Mouse (Mus musculus): Measurements from ENCODE around the gene Gk5. TPM values are rescaled to one million over a fixed set of nuclear protein-coding genes. Genes with fewer than 3 reads are reported as not detected.

The Gk5 gene
- total and polyA plus RNA-seq, 2 experiments from 2014 or later, result 2.1 to 3.7 TPM

DNA sequence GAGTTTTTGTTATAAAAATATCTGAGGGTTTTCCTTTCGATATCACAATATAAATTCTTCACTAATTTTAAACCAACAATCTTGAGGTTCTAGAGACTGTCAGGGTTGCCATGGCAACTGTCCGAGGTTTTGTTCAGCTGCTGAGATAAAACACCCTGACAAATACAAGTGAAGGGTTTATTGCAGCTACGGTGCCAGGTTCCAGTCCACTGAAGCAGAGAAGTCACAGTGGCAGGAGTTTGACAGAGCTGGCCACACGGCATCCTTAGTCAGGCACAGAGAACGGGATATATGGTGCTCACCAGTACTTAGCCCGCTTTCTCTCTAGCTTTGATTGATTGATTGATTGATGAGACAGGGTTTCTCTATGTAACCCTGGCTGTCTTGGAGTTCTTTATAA lies 23.3 kb downstream of the Gk5 start:
- 41% methylated on average over 6 of the region's 6 CpGs for WGBS
- TF ChIP-seq CTCF (IDR thresholded peaks at IDR 0.05; ENCODE audit: low read depth), result no peak
- ATAC-seq (no peak), DNase-seq (ENCODE audit: low spot score) (no peak)
- no peak overlapping the region for H3K9ac ChIP-seq (replicated peaks; ENCODE audit: low read length)
- no peaks in the 10 kb centered on the region for H3K9me3 ChIP-seq (ENCODE audit: low read length)
- H3K4me3 ChIP-seq (ENCODE audit: low read length), result no peak overlapping the region
- no peaks in the 10 kb centered on the region for H3K4me1 ChIP-seq (ENCODE audit: insufficient read depth, low read length)
- no peaks in the 10 kb centered on the region for H3K27me3 ChIP-seq (ENCODE audit: insufficient read depth, low read length)
- no peak overlapping the region for H3K27ac ChIP-seq
- peaks cover under 1% of the 10 kb centered on the region; the same call in 1 of the 2 replicates for H3K36me3 ChIP-seq (ENCODE audit: insufficient read depth, low read length)
- H3K4me2 ChIP-seq (ENCODE audit: low read depth, low read length), result no peak overlapping the region

DNA sequence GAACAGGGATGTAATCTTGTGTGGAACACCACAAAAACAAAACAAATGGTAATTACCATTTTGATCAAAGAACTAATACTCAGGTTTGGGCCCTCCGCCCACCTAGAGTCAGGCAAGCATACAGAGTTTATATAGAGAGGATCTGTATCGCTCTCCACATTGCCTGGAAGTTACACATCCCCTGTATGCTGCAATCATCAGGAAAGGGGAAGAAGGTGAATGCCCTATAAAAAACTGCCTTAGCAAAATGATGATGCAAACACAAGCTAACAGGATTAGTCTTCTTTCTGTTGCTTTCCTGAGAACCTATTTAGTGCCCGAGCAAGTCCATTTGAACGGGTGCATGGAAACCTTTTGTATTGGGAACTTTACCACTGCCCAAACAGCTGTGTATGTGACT lies 24.5 kb downstream of the Gk5 start:
- TF ChIP-seq CTCF (IDR thresholded peaks at IDR 0.05; ENCODE audit: low read depth), result no peak
- Histone ChIP-seq H3K36me3 (ENCODE audit: insufficient read depth, low read length) (peaks cover 3% of the 10 kb centered on the region; the same call in 1 of the 2 replicates), H3K4me1 (ENCODE audit: insufficient read depth, low read length) (no peaks in the 10 kb centered on the region), H3K27me3 (ENCODE audit: insufficient read depth, low read length) (no peaks in the 10 kb centered on the region), H3K27ac (no peak overlapping the region), H3K9ac (replicated peaks; ENCODE audit: low read length) (no peak overlapping the region), H3K4me3 (ENCODE audit: low read length) (no peak overlapping the region), H3K4me2 (ENCODE audit: low read depth, low read length) (no peak overlapping the region), H3K9me3 (ENCODE audit: low read length) (no peaks in the 10 kb centered on the region)
- ATAC-seq, result no peak
- DNase-seq (ENCODE audit: low spot score), result no peak
- 97% methylated on average over 4 of the region's 4 CpGs for WGBS

GRCm38 (mm10) chr9:96144883-96145282 lies 25.7 kb downstream of the Gk5 start:
- no peak overlapping the region for H3K4me3 ChIP-seq (ENCODE audit: low read length)
- no peak for TF ChIP-seq CTCF (IDR thresholded peaks at IDR 0.05; ENCODE audit: low read depth)
- no peak overlapping the region for H3K9ac ChIP-seq (replicated peaks; ENCODE audit: low read length)
- H3K4me2 ChIP-seq (ENCODE audit: low read depth, low read length), result no peak overlapping the region
- H3K27me3 ChIP-seq (ENCODE audit: insufficient read depth, low read length), result no peaks in the 10 kb centered on the region
- H3K36me3 ChIP-seq (ENCODE audit: insufficient read depth, low read length), result peaks cover 3% of the 10 kb centered on the region; the same call in 1 of the 2 replicates
- H3K9me3 ChIP-seq (ENCODE audit: low read length), result no peaks in the 10 kb centered on the region
- ATAC-seq, result no peak
- no peak for DNase-seq (ENCODE audit: low spot score)
- H3K27ac ChIP-seq, result no peak overlapping the region
- no peaks in the 10 kb centered on the region for H3K4me1 ChIP-seq (ENCODE audit: insufficient read depth, low read length)

GRCm38 (mm10) chr9:96152801-96153200 lies 33.6 kb downstream of the Gk5 start:
- no peak overlapping the region for H3K9ac ChIP-seq (replicated peaks; ENCODE audit: low read length)
- H3K27me3 ChIP-seq (ENCODE audit: insufficient read depth, low read length), result no peaks in the 10 kb centered on the region
- peaks cover 4% of the 10 kb centered on the region; the same call in 1 of the 2 replicates for H3K36me3 ChIP-seq (ENCODE audit: insufficient read depth, low read length)
- no peak for DNase-seq (ENCODE audit: low spot score)
- no peak for TF ChIP-seq CTCF (IDR thresholded peaks at IDR 0.05; ENCODE audit: low read depth)
- WGBS, result 90% methylated on average over 7 of the region's 7 CpGs
- no peak overlapping the region for H3K4me3 ChIP-seq (ENCODE audit: low read length)
- no peaks in the 10 kb centered on the region for H3K9me3 ChIP-seq (ENCODE audit: low read length)
- no peaks in the 10 kb centered on the region for H3K4me1 ChIP-seq (ENCODE audit: insufficient read depth, low read length)
- H3K27ac ChIP-seq, result no peak overlapping the region
- no peak overlapping the region for H3K4me2 ChIP-seq (ENCODE audit: low read depth, low read length)
- no peak for ATAC-seq

GRCm38 (mm10) chr9:96158431-96158830 lies 39.3 kb downstream of the Gk5 start:
- WGBS, result 54% methylated on average over 4 of the region's 4 CpGs
- Histone ChIP-seq H3K4me1 (ENCODE audit: insufficient read depth, low read length) (no peaks in the 10 kb centered on the region), H3K9me3 (ENCODE audit: low read length) (no peaks in the 10 kb centered on the region), H3K9ac (replicated peaks; ENCODE audit: low read length) (no peak overlapping the region), H3K4me2 (ENCODE audit: low read depth, low read length) (no peak overlapping the region), H3K27ac (no peak overlapping the region), H3K36me3 (ENCODE audit: insufficient read depth, low read length) (0 out of 2 replicates have a peak, but pooled peaks cover 4% of the 10 kb centered on the region), H3K4me3 (ENCODE audit: low read length) (no peak overlapping the region), H3K27me3 (ENCODE audit: insufficient read depth, low read length) (no peaks in the 10 kb centered on the region)
- no peak for TF ChIP-seq CTCF (IDR thresholded peaks at IDR 0.05; ENCODE audit: low read depth)
- DNase-seq (ENCODE audit: low spot score), result no peak
- ATAC-seq, result no peak

DNA sequence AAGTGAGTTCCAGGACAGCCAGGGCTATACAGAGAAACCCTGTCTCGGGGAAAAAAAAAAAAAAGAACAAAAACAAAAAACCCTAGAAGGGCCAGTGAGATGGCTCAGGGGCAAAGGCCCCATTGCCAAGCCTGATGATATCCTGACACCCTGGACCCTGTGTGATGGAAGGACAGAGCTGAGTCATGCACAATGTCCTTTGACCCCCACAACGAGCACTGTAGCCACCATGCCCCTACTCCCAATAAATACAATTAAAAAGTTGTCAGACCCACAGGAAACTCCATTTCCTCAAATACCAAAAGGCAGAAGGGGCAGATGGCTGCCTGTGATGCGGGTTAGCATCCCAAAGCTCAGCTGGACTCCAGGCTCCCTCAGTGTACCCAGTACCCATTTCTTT lies 39.9 kb downstream of the Gk5 start:
- no peak for ATAC-seq
- H3K27ac ChIP-seq, result no peak overlapping the region
- H3K36me3 ChIP-seq (ENCODE audit: insufficient read depth, low read length), result 0 out of 2 replicates have a peak, but pooled peaks cover 4% of the 10 kb centered on the region
- WGBS, result 79% methylated on average over 3 of the region's 3 CpGs
- no peaks in the 10 kb centered on the region for H3K27me3 ChIP-seq (ENCODE audit: insufficient read depth, low read length)
- H3K4me2 ChIP-seq (ENCODE audit: low read depth, low read length), result no peak overlapping the region
- TF ChIP-seq CTCF (IDR thresholded peaks at IDR 0.05; ENCODE audit: low read depth), result no peak
- no peaks in the 10 kb centered on the region for H3K9me3 ChIP-seq (ENCODE audit: low read length)
- H3K4me3 ChIP-seq (ENCODE audit: low read length), result no peak overlapping the region
- H3K4me1 ChIP-seq (ENCODE audit: insufficient read depth, low read length), result no peaks in the 10 kb centered on the region
- no peak overlapping the region for H3K9ac ChIP-seq (replicated peaks; ENCODE audit: low read length)
- DNase-seq (ENCODE audit: low spot score), result no peak

- no peak for TF ChIP-seq CTCF (IDR thresholded peaks at IDR 0.05; ENCODE audit: low read depth)
- H3K9me3 ChIP-seq (ENCODE audit: low read length), result no peaks in the 10 kb centered on the region
- no peak for DNase-seq (ENCODE audit: low spot score)
- no peak for ATAC-seq
- WGBS, result 85% methylated on average over 3 of the region's 3 CpGs
- no peaks in the 10 kb centered on the region for H3K36me3 ChIP-seq (ENCODE audit: insufficient read depth, low read length)
- H3K9ac ChIP-seq (replicated peaks; ENCODE audit: low read length), result no peak overlapping the region
- no peaks in the 10 kb centered on the region for H3K4me1 ChIP-seq (ENCODE audit: insufficient read depth, low read length)
- H3K4me2 ChIP-seq (ENCODE audit: low read depth, low read length), result no peak overlapping the region
- no peak overlapping the region for H3K27ac ChIP-seq
- H3K4me3 ChIP-seq (ENCODE audit: low read length), result no peak overlapping the region
- no peaks in the 10 kb centered on the region for H3K27me3 ChIP-seq (ENCODE audit: insufficient read depth, low read length)
Observed at GRCm38 (mm10) chr9:96160767-96161166, 41.6 kb downstream of the Gk5 start.

Measured in hindbrain, postnatal 0 days (tissue).